Mouse (Mus musculus) MEL (cell line): ENCODE results near the gene Bcl2l14.

Source experiments
- CTCF ChIP-seq, 3 experiments: IDR thresholded peaks in 2 of 3; conservative IDR thresholded peaks in 1 of 3; 2 replicates each; pipeline ENCODE4 v1.5.1; 2011 to 2012; ENCODE audit warnings: low read length in 3 of 3, low read depth in 2 of 3, mild to moderate bottlenecking in 2 of 3, improper control_type of control experiment in 1 of 3, inconsistent platforms in 1 of 3, mixed read lengths in 1 of 3, moderate library complexity in 1 of 3; ENCODE audit not compliant: control insufficient read depth in 1 of 3, insufficient read depth in 1 of 3, poor library complexity in 1 of 3, severe bottlenecking in 1 of 3
- ZNF384 ChIP-seq: IDR thresholded peaks from 2 replicates; pipeline ENCODE4 v1.6.1; 2012; ENCODE audit warnings: low read depth, mild to moderate bottlenecking, inconsistent platforms, low read length, improper control_type of control experiment

DNA sequence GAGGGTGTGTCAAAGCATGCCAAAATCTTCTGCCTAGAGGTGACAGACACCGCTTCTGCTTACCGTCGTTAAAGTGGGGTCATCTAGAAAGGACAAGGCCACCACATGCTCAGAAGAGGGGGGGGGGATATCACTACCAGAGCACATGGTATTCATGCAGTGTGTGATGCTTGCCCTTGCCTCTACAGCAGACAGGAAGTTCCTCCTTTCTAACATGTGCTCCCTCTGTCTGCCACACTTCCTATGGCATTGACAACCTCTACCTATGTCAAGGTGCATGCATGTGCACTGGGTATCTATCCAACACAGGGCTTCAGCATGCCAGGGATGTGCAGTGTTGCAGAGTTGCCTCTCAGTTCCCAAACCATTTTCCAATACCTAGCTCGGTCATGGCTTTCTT lies 36.0 kb upstream of the Bcl2l14 start:
- TF ChIP-seq CTCF (IDR thresholded peaks at IDR 0.05 in 2 of 3, conservative IDR thresholded peaks at IDR 0.05 in 1 of 3; ENCODE audit: control insufficient read depth in 1 of 3, insufficient read depth in 1 of 3, low read depth in 2 of 3, low read length in 3 of 3, poor library complexity in 1 of 3, severe bottlenecking in 1 of 3) (no peak), ZNF384 (no peak)
